Mouse (Mus musculus) embryonic fibroblast, embryonic 13.5 days (primary cell): Measurements from ENCODE around the gene Gan.

Experiments used
- CTCF ChIP-seq: IDR thresholded peaks from 2 replicates; pipeline ENCODE4 v1.5.1; 2011; ENCODE audit warnings: mild to moderate bottlenecking, control low read depth, low read length, moderate library complexity, borderline replicate concordance; ENCODE audit not compliant: insufficient read depth
- POLR2A ChIP-seq: IDR thresholded peaks from 2 replicates; pipeline ENCODE4 v1.6.1; 2011; ENCODE audit warnings: low read depth, mild to moderate bottlenecking, control low read depth, low read length, moderate library complexity

DNA sequence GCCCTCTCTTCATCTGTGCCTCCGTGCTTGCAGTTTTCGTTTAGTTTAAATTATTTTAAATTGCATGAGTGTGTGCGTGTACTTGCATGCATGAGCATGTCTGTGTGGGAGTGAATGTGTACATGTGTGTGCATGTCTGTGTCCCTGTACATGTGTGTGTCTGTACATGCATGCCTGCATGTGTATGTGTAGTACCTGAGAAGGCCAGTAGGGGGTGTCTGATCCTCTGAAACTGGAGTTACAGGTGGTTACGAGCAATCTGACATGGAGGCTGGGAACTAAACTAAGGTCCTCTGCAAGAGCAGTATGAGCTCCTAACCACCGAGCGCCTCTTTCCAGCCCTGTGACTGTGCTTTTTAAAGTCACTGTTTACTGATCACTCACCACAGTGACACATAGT is 9.4 kb upstream of the Gan start:
- TF ChIP-seq POLR2A: no peak
- no peak for TF ChIP-seq CTCF
